14 mouse cellular contexts compared by ENCODE assay signal in genomic region chr2:166784376-166784775, GRCm38 (mm10). TPM values are rescaled to one million over a fixed set of nuclear protein-coding genes. Genes with fewer than 3 reads are reported as not detected.
A peak's percentile ranks its signal among the peaks of the same experiment; 100 is the strongest.
DNase-seq lines count a peak whose midpoint lies in the region; ATAC-seq and TF ChIP-seq lines count a peak whose summit lies in the region.
"Had no signal": no experiment of that assay in that cellular context is flagged by ENCODE, and none has a peak within 500 bp of the region (broad histone marks: within the 10 kb centered on the region; RNA-seq: fewer than 3 reads in every experiment).

No protein-coding gene starts in this region.

- no peak for TF ChIP-seq EP300 in MEL (IDR thresholded peaks at IDR 0.05; ENCODE audit: low read depth in 1 of 2, low read length in 2 of 2)

- H3K27me3 ChIP-seq in hindbrain, embryonic 14.5 days (ENCODE audit: control insufficient read depth, insufficient read depth, low read length): no peaks in the 10 kb centered on the region
- 0 out of 2 replicates have a peak, but pooled peaks cover 5% of the 10 kb centered on the region for H3K27me3 ChIP-seq in hindbrain, embryonic 13.5 days
- H3K27me3 ChIP-seq in midbrain, embryonic 14.5 days (ENCODE audit: control insufficient read depth, insufficient read depth, low read length): no peaks in the 10 kb centered on the region
- peaks cover 4% of the 10 kb centered on the region; the same call in 1 of the 2 replicates for H3K27me3 ChIP-seq in midbrain, embryonic 15.5 days (replicated peaks)
- H3K27me3 ChIP-seq in MEL (ENCODE audit: control insufficient read depth in 1 of 2, insufficient read depth in 2 of 2, low read length in 2 of 2): no peaks in the 10 kb centered on the region
- H3K27me3 ChIP-seq: neural tube, embryonic 12.5 days had no signal

- peaks cover 16% of the 10 kb centered on the region for H3K4me1 ChIP-seq in hindbrain, embryonic 14.5 days (replicated peaks; ENCODE audit: control insufficient read depth, insufficient read depth, low read length)
- H3K4me1 ChIP-seq in hindbrain, embryonic 13.5 days (replicated peaks): peaks cover 27% of the 10 kb centered on the region
- peaks cover 8% of the 10 kb centered on the region for H3K4me1 ChIP-seq in midbrain, embryonic 14.5 days (ENCODE audit: control insufficient read depth, insufficient read depth, low read length)
- peaks cover 19% of the 10 kb centered on the region for H3K4me1 ChIP-seq in midbrain, embryonic 15.5 days
- peaks cover 0 to 9% of the 10 kb centered on the region in 2 experiments; a peak in 1 of 4 replicates for H3K4me1 ChIP-seq in MEL (ENCODE audit: control insufficient read depth in 1 of 2, insufficient read depth in 2 of 2, low read length in 2 of 2)

- H3K27ac ChIP-seq in hindbrain, embryonic 14.5 days: no peak overlapping the region
- no peak overlapping the region for H3K27ac ChIP-seq in hindbrain, embryonic 13.5 days
- no peak overlapping the region for H3K27ac ChIP-seq in midbrain, embryonic 14.5 days (replicated peaks; ENCODE audit: low read depth, low read length)
- no peak overlapping the region for H3K27ac ChIP-seq in midbrain, embryonic 15.5 days
- H3K27ac ChIP-seq in MEL (ENCODE audit: control insufficient read depth, low read depth, low read length): no peak overlapping the region
- H3K27ac ChIP-seq: embryonic facial prominence, embryonic 12.5 days; limb, embryonic 15.5 days; neural tube, embryonic 12.5 days had no signal

- no peaks in the 10 kb centered on the region; the same call in 1 of the 2 replicates for H3K79me2 ChIP-seq in MEL (ENCODE audit: control insufficient read depth, insufficient read depth, low read length, poor library complexity)

- H3K4me3 ChIP-seq in hindbrain, embryonic 14.5 days (replicated peaks; ENCODE audit: low read length): no peak overlapping the region
- H3K4me3 ChIP-seq in hindbrain, embryonic 13.5 days: no peak overlapping the region
- no peak overlapping the region for H3K4me3 ChIP-seq in midbrain, embryonic 14.5 days (replicated peaks; ENCODE audit: low read depth, low read length)
- H3K4me3 ChIP-seq in midbrain, embryonic 15.5 days: no peak overlapping the region
- H3K4me3 ChIP-seq in MEL (ENCODE audit: control insufficient read depth in 1 of 2, insufficient read depth in 1 of 2, low read depth in 2 of 2, low read length in 2 of 2): no peak overlapping the region
- H3K4me3 ChIP-seq: embryonic facial prominence, embryonic 12.5 days; limb, embryonic 15.5 days; megakaryocyte, embryonic 14.5 days; neural tube, embryonic 12.5 days had no signal

- DNase-seq in hindbrain, embryonic 14.5 days (ENCODE audit: low spot score): peak; percentile 42
- DNase-seq in midbrain, embryonic 14.5 days: peak; percentile 22
- peak; percentile 69 for DNase-seq in MEL (ENCODE audit: low read depth, low spot score)
- DNase-seq in retina, postnatal 1 day: peak; percentile 37
- no peak for DNase-seq in natural killer cell, adult 2 months (ENCODE audit: low spot score in 2 of 2)
- DNase-seq: cerebellum, adult 8-10 months; kidney, postnatal 14 days had no signal

- H3K9ac ChIP-seq in hindbrain, embryonic 14.5 days: no peak overlapping the region
- H3K9ac ChIP-seq in hindbrain, embryonic 13.5 days: no peak overlapping the region
- H3K9ac ChIP-seq in midbrain, embryonic 14.5 days (replicated peaks; ENCODE audit: low read length): no peak overlapping the region
- no peak overlapping the region for H3K9ac ChIP-seq in midbrain, embryonic 15.5 days
- H3K9ac ChIP-seq in MEL (ENCODE audit: control insufficient read depth, low read depth, low read length, poor library complexity, severe bottlenecking): no peak overlapping the region
- H3K9ac ChIP-seq: embryonic facial prominence, embryonic 12.5 days; limb, embryonic 15.5 days; neural tube, embryonic 12.5 days had no signal

- no peaks in the 10 kb centered on the region for H3K36me3 ChIP-seq in hindbrain, embryonic 14.5 days (replicated peaks; ENCODE audit: control insufficient read depth, insufficient read depth)
- no peaks in the 10 kb centered on the region for H3K36me3 ChIP-seq in hindbrain, embryonic 13.5 days
- H3K36me3 ChIP-seq in midbrain, embryonic 14.5 days (ENCODE audit: control insufficient read depth, insufficient read depth, low read length): no peaks in the 10 kb centered on the region
- no peaks in the 10 kb centered on the region for H3K36me3 ChIP-seq in midbrain, embryonic 15.5 days (replicated peaks)
- H3K36me3 ChIP-seq in MEL (ENCODE audit: control insufficient read depth in 1 of 2, insufficient read depth in 2 of 2, low read length in 2 of 2): no peaks in the 10 kb centered on the region
- H3K36me3 ChIP-seq: embryonic facial prominence, embryonic 12.5 days; limb, embryonic 15.5 days; neural tube, embryonic 12.5 days had no signal

- 85% methylated on average over 6 of the region's 6 CpGs for WGBS in hindbrain, embryonic 14.5 days
- WGBS in hindbrain, embryonic 13.5 days: 82% methylated on average over 6 of the region's 6 CpGs
- 76% methylated on average over 6 of the region's 6 CpGs for WGBS in midbrain, embryonic 14.5 days
- 78% methylated on average over 6 of the region's 6 CpGs for WGBS in midbrain, embryonic 15.5 days

- no peak for TF ChIP-seq POLR2A in MEL (IDR thresholded peaks at IDR 0.05; ENCODE audit: control insufficient read depth in 1 of 2, insufficient read depth in 1 of 2, low read depth in 1 of 2, low read length in 2 of 2, poor library complexity in 1 of 2)

- peak; percentile 67 to 75 (median 70) for TF ChIP-seq CTCF in MEL (IDR thresholded peaks at IDR 0.05 in 2 of 3, conservative IDR thresholded peaks at IDR 0.05 in 1 of 3; ENCODE audit: control insufficient read depth in 1 of 3, insufficient read depth in 1 of 3, low read depth in 2 of 3, low read length in 3 of 3, poor library complexity in 1 of 3, severe bottlenecking in 1 of 3)

- no peak for ATAC-seq in hindbrain, embryonic 14.5 days (ENCODE audit: low FRiP score)
- ATAC-seq in hindbrain, embryonic 13.5 days (ENCODE audit: low FRiP score): no peak
- no peak for ATAC-seq in midbrain, embryonic 14.5 days (ENCODE audit: low FRiP score, low TSS enrichment)
- ATAC-seq in midbrain, embryonic 15.5 days (replicated peaks): no peak
- ATAC-seq: forebrain, embryonic 16.5 days had no signal

- TF ChIP-seq RAD21 in MEL (IDR thresholded peaks at IDR 0.05; ENCODE audit: low read depth, low read length): peak; percentile 26

- no peak overlapping the region for H3K4me2 ChIP-seq in hindbrain, embryonic 14.5 days (replicated peaks)
- no peak overlapping the region for H3K4me2 ChIP-seq in hindbrain, embryonic 13.5 days
- no peak overlapping the region for H3K4me2 ChIP-seq in midbrain, embryonic 14.5 days (ENCODE audit: low read length)
- H3K4me2 ChIP-seq in midbrain, embryonic 15.5 days: no peak overlapping the region
- H3K4me2 ChIP-seq: limb, embryonic 15.5 days had no signal

- no peaks in the 10 kb centered on the region for H3K9me3 ChIP-seq in hindbrain, embryonic 14.5 days (ENCODE audit: control insufficient read depth, low read length)
- H3K9me3 ChIP-seq in hindbrain, embryonic 13.5 days: no peaks in the 10 kb centered on the region
- H3K9me3 ChIP-seq in midbrain, embryonic 14.5 days (ENCODE audit: control insufficient read depth, low read length): no peaks in the 10 kb centered on the region
- H3K9me3 ChIP-seq in midbrain, embryonic 15.5 days: no peaks in the 10 kb centered on the region
- H3K9me3 ChIP-seq in MEL (replicated peaks; ENCODE audit: insufficient read depth, low read length): no peaks in the 10 kb centered on the region
- H3K9me3 ChIP-seq: embryonic facial prominence, embryonic 12.5 days; limb, embryonic 15.5 days; megakaryocyte, embryonic 14.5 days; neural tube, embryonic 12.5 days had no signal

TF ChIP-seq in MEL, 35 proteins besides CTCF, POLR2A, EP300 and RAD21:
- peak; percentile 4; the same call in 1 of the 2 replicates for TF ChIP-seq ZC3H11A (IDR thresholded peaks at IDR 0.05; ENCODE audit: low read depth, low read length)
- TF ChIP-seq MYB (IDR thresholded peaks at IDR 0.05; ENCODE audit: low read depth, low read length): no peak
- TF ChIP-seq NELFE (IDR thresholded peaks at IDR 0.05; ENCODE audit: low read depth, low read length): no peak
- TF ChIP-seq JUND (IDR thresholded peaks at IDR 0.05; ENCODE audit: low read depth, low read length): no peak
- TF ChIP-seq SMC3 (IDR thresholded peaks at IDR 0.05; ENCODE audit: low read depth, low read length): peak; percentile 54

RNA-seq across cellular contexts. Expression of gene Trp53rkb, which starts 8.0 kb away (rescaled TPM):
- polyA plus RNA-seq in hindbrain, embryonic 14.5 days (2014; fragmentation: Nextera tagmentation; extraction: Ambion mirVana): 9.2 and 9.7 TPM in 2 replicates
- polyA plus RNA-seq in hindbrain, embryonic 13.5 days (2015; fragmentation: Nextera tagmentation; extraction: Ambion mirVana): 8.2 and 10.8 TPM in 2 replicates
- polyA plus RNA-seq in midbrain, embryonic 14.5 days (2014; fragmentation: Nextera tagmentation; extraction: Ambion mirVana): 9.4 and 11.4 TPM in 2 replicates
- 10.2 and 11.0 TPM in 2 replicates for polyA plus RNA-seq in midbrain, embryonic 15.5 days (2015; fragmentation: Nextera tagmentation; extraction: Ambion mirVana)
- 7.6 and 8.9 TPM in 2 replicates for total RNA-seq in MEL (2012; rRNA removed)
- 1 to 10 TPM in 1 of 2 experiments, not detected in 1; 6.8 TPM for polyA plus RNA-seq in MEL (2012; ENCODE audit: insufficient read depth in 1 of 2, insufficient read length in 2 of 2, low read depth in 1 of 2, low replicate concordance in 2 of 2, missing spikeins in 1 of 2)

RNA-seq across cellular contexts. Expression of gene Arfgef2, which starts 21.0 kb away (rescaled TPM):
- polyA plus RNA-seq in hindbrain, embryonic 14.5 days (2014; fragmentation: Nextera tagmentation; extraction: Ambion mirVana): 6.5 and 7.9 TPM in 2 replicates
- polyA plus RNA-seq in hindbrain, embryonic 13.5 days (2015; fragmentation: Nextera tagmentation; extraction: Ambion mirVana): 3.7 and 4.0 TPM in 2 replicates
- 4.5 and 6.8 TPM in 2 replicates for polyA plus RNA-seq in midbrain, embryonic 14.5 days (2014; fragmentation: Nextera tagmentation; extraction: Ambion mirVana)
- 4.9 and 5.2 TPM in 2 replicates for polyA plus RNA-seq in midbrain, embryonic 15.5 days (2015; fragmentation: Nextera tagmentation; extraction: Ambion mirVana)
- total RNA-seq in MEL (2012; rRNA removed): 18.3 and 19.1 TPM in 2 replicates
- 10 to 100 TPM; 24.5 to 27.4 TPM for polyA plus RNA-seq in MEL (2012; ENCODE audit: insufficient read depth in 1 of 2, insufficient read length in 2 of 2, low read depth in 1 of 2, low replicate concordance in 2 of 2, missing spikeins in 1 of 2)

Comparison
In these comparisons a context has a peak if more than half of its experiments do, and no peak if none do; other contexts are left out.
1. DNase-seq: peak in hindbrain, embryonic 14.5 days (single experiment), midbrain, embryonic 14.5 days (single experiment), MEL (single experiment) and retina, postnatal 1 day (single experiment); none in natural killer cell, adult 2 months (0 of 2).